ENCODE assay signal across 8 mouse cellular contexts in the genomic region with DNA sequence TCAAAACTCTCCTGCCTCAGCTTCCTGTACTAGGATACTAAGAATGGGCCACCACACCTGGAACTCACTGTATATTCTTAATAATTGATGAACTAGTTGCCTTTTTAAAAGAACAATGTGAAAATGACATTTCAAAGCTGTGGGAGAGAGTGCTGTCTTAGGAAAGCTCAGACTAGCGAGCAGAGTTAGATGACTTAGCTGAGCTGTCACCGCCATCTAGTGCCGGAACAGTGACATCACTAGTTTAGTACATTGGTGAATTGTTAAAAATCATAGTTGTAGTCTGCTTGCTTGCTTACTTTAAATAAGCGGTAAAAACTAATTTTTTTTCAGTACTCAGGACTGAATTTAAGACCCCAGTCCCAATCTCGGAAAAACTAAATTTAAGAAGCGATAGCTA. TPM values are rescaled to one million over a fixed set of nuclear protein-coding genes. Genes with fewer than 3 reads are reported as not detected.
DNase-seq lines count a peak whose midpoint lies in the region; ATAC-seq and TF ChIP-seq lines count a peak whose summit lies in the region.

No protein-coding gene starts in this region.

- DNase-seq in heart, adult 8-10 months (ENCODE audit: low spot score): peak; percentile 57
- DNase-seq in ES-CJ7 (ENCODE audit: low read depth, low spot score): peak; percentile 68
- DNase-seq in cerebellum, adult 2 months: peak; percentile 54 to 55
- DNase-seq in kidney, postnatal 36 days: peak; percentile 45 to 78
- DNase-seq in lung, postnatal 14 days: peak; percentile 75
- peak; percentile 55 to 80 for DNase-seq in right cerebral cortex, adult 2 months (ENCODE audit: low spot score in 2 of 2)

- WGBS in heart, embryonic 11.5 days (ENCODE audit: insufficient replicate concordance): 6% methylated on average over 6 of the region's 6 CpGs
- 10% methylated on average over 6 of the region's 6 CpGs for WGBS in cerebellum, adult 2 months
- WGBS in forebrain, embryonic 16.5 days: 11% methylated on average over 6 of the region's 6 CpGs

- H3K9ac ChIP-seq in heart, embryonic 11.5 days (ENCODE audit: low read depth, low read length): no peak overlapping the region
- no peak overlapping the region for H3K9ac ChIP-seq in forebrain, embryonic 16.5 days (replicated peaks; ENCODE audit: low read depth, low read length)

- no peaks in the 10 kb centered on the region for H3K36me3 ChIP-seq in heart, embryonic 11.5 days (ENCODE audit: control insufficient read depth, insufficient read depth, low read length)
- no peaks in the 10 kb centered on the region for H3K36me3 ChIP-seq in forebrain, embryonic 16.5 days (ENCODE audit: control insufficient read depth, insufficient read depth)

- TF ChIP-seq CTCF in cerebellum, adult 2 months (IDR thresholded peaks at IDR 0.05; ENCODE audit: borderline replicate concordance, insufficient read depth, low read depth, low read length): peak; percentile 86

- H3K27ac ChIP-seq in heart, embryonic 11.5 days (ENCODE audit: low read depth, low read length): no peak overlapping the region
- H3K27ac ChIP-seq in cerebellum, adult 2 months (ENCODE audit: insufficient read depth, low read length): no peak overlapping the region
- no peak overlapping the region for H3K27ac ChIP-seq in forebrain, embryonic 16.5 days (ENCODE audit: low read length)

- H3K4me1 ChIP-seq in heart, embryonic 11.5 days (ENCODE audit: control insufficient read depth, insufficient read depth, low read length): peaks cover 10% of the 10 kb centered on the region
- no peaks in the 10 kb centered on the region for H3K4me1 ChIP-seq in cerebellum, adult 2 months (ENCODE audit: control insufficient read depth, insufficient read depth, low read length)
- no peaks in the 10 kb centered on the region for H3K4me1 ChIP-seq in forebrain, embryonic 16.5 days (replicated peaks; ENCODE audit: control insufficient read depth, insufficient read depth, low read length)

- ATAC-seq in heart, embryonic 11.5 days (replicated peaks; ENCODE audit: insufficient number of reproducible peaks, low FRiP score, low TSS enrichment): no peak
- ATAC-seq in forebrain, embryonic 16.5 days: peak; percentile 71

- no peak overlapping the region for H3K4me3 ChIP-seq in heart, embryonic 11.5 days (ENCODE audit: low read depth, low read length)
- H3K4me3 ChIP-seq in cerebellum, adult 2 months (replicated peaks; ENCODE audit: insufficient read depth, low read depth, low read length): no peak overlapping the region
- H3K4me3 ChIP-seq in forebrain, embryonic 16.5 days (replicated peaks; ENCODE audit: low read length): no peak overlapping the region

- no peak for TF ChIP-seq POLR2A in cerebellum, adult 2 months (IDR thresholded peaks at IDR 0.05; ENCODE audit: borderline replicate concordance, insufficient read depth, low read length)

- H3K27me3 ChIP-seq in heart, embryonic 11.5 days (ENCODE audit: control insufficient read depth, insufficient read depth, low read length): peaks cover 11% of the 10 kb centered on the region
- no peaks in the 10 kb centered on the region for H3K27me3 ChIP-seq in cerebellum, adult 2 months (ENCODE audit: control insufficient read depth, insufficient read depth, low read length)
- H3K27me3 ChIP-seq in forebrain, embryonic 16.5 days (replicated peaks; ENCODE audit: control insufficient read depth, insufficient read depth, low read length): no peaks in the 10 kb centered on the region

- no peak overlapping the region for H3K4me2 ChIP-seq in heart, embryonic 11.5 days
- H3K4me2 ChIP-seq in forebrain, embryonic 16.5 days (ENCODE audit: low read length): no peak overlapping the region

- no peaks in the 10 kb centered on the region for H3K9me3 ChIP-seq in heart, embryonic 11.5 days (replicated peaks; ENCODE audit: control insufficient read depth, low read length)
- H3K9me3 ChIP-seq in forebrain, embryonic 16.5 days (ENCODE audit: control insufficient read depth, low read length): no peaks in the 10 kb centered on the region

RNA-seq across cellular contexts. Expression of gene Dnah2, which starts 35.1 kb away (rescaled TPM):
- under 1 TPM; 0.22 to 0.66 (median 0.40) TPM for total RNA-seq in heart, adult 8-10 months (2022)
- polyA plus RNA-seq in heart, embryonic 11.5 days (2014; fragmentation: Nextera tagmentation; extraction: Ambion mirVana): 0.20 and 1.3 TPM in 2 replicates
- 0.55 and 0.69 TPM in 2 replicates for polyA plus RNA-seq in cerebellum, adult 2 months (2012; rRNA removed)
- polyA plus RNA-seq in forebrain, embryonic 16.5 days (2015; fragmentation: Nextera tagmentation; extraction: Ambion mirVana): 3.5 and 3.7 TPM in 2 replicates

RNA-seq across cellular contexts. Expression of gene Efnb3, which starts 46.2 kb away (rescaled TPM):
- total RNA-seq in heart, adult 8-10 months (2022): 100 to 1,000 TPM; 105 to 137 (median 128) TPM
- polyA plus RNA-seq in heart, embryonic 11.5 days (2014; fragmentation: Nextera tagmentation; extraction: Ambion mirVana): 15.2 and 19.0 TPM in 2 replicates
- 84.8 and 104 TPM in 2 replicates for polyA plus RNA-seq in cerebellum, adult 2 months (2012; rRNA removed)
- polyA plus RNA-seq in forebrain, embryonic 16.5 days (2015; fragmentation: Nextera tagmentation; extraction: Ambion mirVana): 95.7 and 123 TPM in 2 replicates
